In the genomic region with DNA sequence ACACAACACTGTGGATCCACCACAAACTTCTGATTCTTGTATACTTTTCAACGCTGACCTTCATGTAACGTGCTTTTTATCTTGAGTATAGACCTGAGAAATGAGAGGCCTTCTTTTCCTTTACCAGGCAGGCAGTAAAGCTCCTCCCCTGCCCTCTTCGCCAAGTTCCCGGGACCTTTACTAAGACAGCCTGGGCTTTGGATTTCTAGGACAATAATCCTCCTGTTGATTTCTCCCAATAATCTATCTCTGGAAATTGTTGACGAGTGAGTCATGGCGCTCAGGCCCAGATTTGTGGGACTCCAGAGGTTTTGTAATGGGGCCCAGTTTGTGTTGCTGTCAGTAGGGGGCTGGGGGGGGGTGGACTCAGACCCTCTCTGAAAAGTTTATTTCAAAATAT, we compare ENCODE assay signal across 23 mouse cellular contexts. TPM values are rescaled to one million over a fixed set of nuclear protein-coding genes. Genes with fewer than 3 reads are reported as not detected.
DNase-seq lines count a peak whose midpoint lies in the region.
"Had no signal": no experiment of that assay in that cellular context is flagged by ENCODE, and none has a peak within 500 bp of the region (broad histone marks: within the 10 kb centered on the region; RNA-seq: fewer than 3 reads in every experiment).

No protein-coding gene starts in this region.

- H3K27ac ChIP-seq in limb, embryonic 10.5 days = no peak overlapping the region
- H3K27ac ChIP-seq: forebrain, embryonic 10.5 days; forebrain, embryonic 13.5 days; heart, embryonic 10.5 days; hindbrain, embryonic 10.5 days; hindbrain, embryonic 14.5 days; hindbrain, postnatal 0 days had no signal

- intact Hi-C loops in heart, postnatal 14 days (cut with DNase I) = no loop called here

- H3K4me1 ChIP-seq in limb, embryonic 10.5 days = no peaks in the 10 kb centered on the region
- H3K4me1 ChIP-seq: forebrain, embryonic 13.5 days had no signal

- no peaks in the 10 kb centered on the region for H3K36me3 ChIP-seq in limb, embryonic 10.5 days
- H3K36me3 ChIP-seq: forebrain, embryonic 10.5 days; heart, embryonic 10.5 days; hindbrain, embryonic 10.5 days had no signal

- DNase-seq in heart, adult 18-20 months = peak; percentile 17 to 18
- DNase-seq in heart, postnatal 14 days = no peak
- DNase-seq in heart, postnatal 4 days = peak; percentile 5
- DNase-seq in heart, adult 8-10 months (ENCODE audit: low spot score) = no peak
- DNase-seq in Muller cell, postnatal 12 days (ENCODE audit: inconsistent ontology term) = peak; percentile 65
- DNase-seq in limb, embryonic 10.5 days (ENCODE audit: low spot score) = peak; percentile 18
- no peak for DNase-seq in cerebellum, adult 11-12 months
- DNase-seq: adrenal gland, adult 2 months; adrenal gland, postnatal 25 days; cerebellum, adult 18-20 months; cerebellum, adult 9-10 months; cerebellum, postnatal 14 days; gastrocnemius, postnatal 10 days; gastrocnemius, postnatal 36 days; kidney, adult 18-20 months; kidney, adult 9 months had no signal

- 90% methylated on average over 6 of the region's 6 CpGs for WGBS in limb, embryonic 10.5 days

- no peak overlapping the region for H3K4me3 ChIP-seq in limb, embryonic 10.5 days
- H3K4me3 ChIP-seq: forebrain, embryonic 10.5 days; forebrain, embryonic 13.5 days; heart, embryonic 10.5 days; hindbrain, embryonic 10.5 days had no signal

- H3K27me3 ChIP-seq in limb, embryonic 10.5 days (ENCODE audit: low read depth, poor library complexity, severe bottlenecking) = no peaks in the 10 kb centered on the region
- H3K27me3 ChIP-seq: forebrain, embryonic 13.5 days; Patski had no signal

- no peaks in the 10 kb centered on the region for H3K9me3 ChIP-seq in limb, embryonic 10.5 days (replicated peaks)
- H3K9me3 ChIP-seq: forebrain, embryonic 10.5 days; forebrain, embryonic 13.5 days; heart, embryonic 10.5 days; hindbrain, embryonic 10.5 days had no signal

RNA-seq across cellular contexts. Expression of gene Fads2, which starts 38.2 kb away (rescaled TPM):
- total RNA-seq in heart, adult 18-20 months (2021) = 1 to 10 TPM; 5.2 to 5.5 TPM
- 1 to 10 TPM; 7.8 to 9.8 TPM for total RNA-seq in heart, postnatal 14 days (2021)
- 10 to 100 TPM; 15.9 to 17.0 TPM for total RNA-seq in heart, postnatal 4 days (2021)
- total RNA-seq in heart, adult 8-10 months (2022) = 1 to 10 TPM; 4.6 to 6.0 (median 5.1) TPM
- polyA plus RNA-seq in limb, embryonic 10.5 days (2016; fragmentation: Nextera tagmentation; extraction: Ambion mirVana) = 158 TPM in 2 replicates

RNA-seq across cellular contexts. Expression of gene Fads1, which starts 43.0 kb away (rescaled TPM):
- 10 to 100 TPM; 23.6 to 26.1 TPM for total RNA-seq in heart, adult 18-20 months (2021)
- 10 to 100 TPM; 23.4 to 23.5 TPM for total RNA-seq in heart, postnatal 14 days (2021)
- total RNA-seq in heart, postnatal 4 days (2021) = 10 to 100 TPM; 52.4 to 54.5 TPM
- 10 to 100 TPM; 19.6 to 26.2 (median 23.4) TPM for total RNA-seq in heart, adult 8-10 months (2022)
- 142 and 155 TPM in 2 replicates for polyA plus RNA-seq in limb, embryonic 10.5 days (2016; fragmentation: Nextera tagmentation; extraction: Ambion mirVana)

Comparison
In these comparisons a context has a peak if more than half of its experiments do, and no peak if none do; other contexts are left out.
1. DNase-seq: peak in heart, adult 18-20 months (2 of 2), heart, postnatal 4 days (single experiment), Muller cell, postnatal 12 days (single experiment) and limb, embryonic 10.5 days (single experiment); none in heart, postnatal 14 days (0 of 2), heart, adult 8-10 months (single experiment) and cerebellum, adult 11-12 months (single experiment).